Mouse (Mus musculus): ENCODE data around the gene Col28a1. TPM values are rescaled to one million over a fixed set of nuclear protein-coding genes. Genes with fewer than 3 reads are reported as not detected.

Gene Col28a1
- polyA plus RNA-seq, 1 experiment from 2014 or later, result 1.4 TPM

DNA sequence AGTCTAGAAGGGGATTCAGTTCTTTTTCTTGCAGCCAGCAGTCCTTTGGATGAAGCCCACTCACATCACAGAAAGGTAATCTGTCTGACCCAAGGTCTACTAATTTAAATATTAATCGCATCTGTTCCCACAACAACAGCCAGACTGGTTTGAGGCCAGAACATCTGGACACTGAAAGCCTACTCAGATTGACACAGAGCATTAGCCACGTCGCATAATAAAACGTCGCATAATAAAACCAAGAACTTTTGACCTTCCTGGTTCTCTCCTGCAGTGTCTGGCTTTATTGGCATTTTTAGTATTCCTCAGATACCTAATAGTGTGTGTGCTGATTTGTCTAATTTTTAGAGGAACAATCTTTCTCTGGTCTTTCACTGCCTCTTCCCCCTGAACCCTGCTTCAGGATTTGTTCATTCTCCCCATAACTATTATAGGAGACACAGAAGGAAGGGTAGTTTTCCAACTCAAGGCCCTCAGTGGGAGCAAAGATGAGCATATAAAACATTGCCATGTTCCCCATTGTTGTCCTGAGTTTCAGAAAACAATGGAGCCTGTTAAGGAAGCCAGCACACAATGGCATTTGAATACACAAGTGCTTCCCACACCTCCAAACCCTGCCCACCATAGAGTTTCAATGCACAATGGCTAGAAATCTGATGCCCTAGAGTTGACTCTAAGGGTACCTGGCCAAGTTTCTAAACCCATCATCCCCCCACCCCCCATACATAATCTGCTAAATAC is 221.2 kb downstream of the Col28a1 start:
- no peak for ATAC-seq (ENCODE audit: low FRiP score, low TSS enrichment)
- no peaks in the 10 kb centered on the region for H3K4me1 ChIP-seq (replicated peaks; ENCODE audit: control insufficient read depth, insufficient read depth)
- H3K27ac ChIP-seq (replicated peaks), result no peak overlapping the region
- TF ChIP-seq CTCF (IDR thresholded peaks at IDR 0.05; ENCODE audit: low read depth), result no peak
- no peak for TF ChIP-seq EP300 (optimal IDR thresholded peaks at IDR 0.05)
- H3K9ac ChIP-seq (ENCODE audit: low read length), result no peak overlapping the region
- WGBS, result 49% methylated on average over 5 of the region's 5 CpGs
- H3K36me3 ChIP-seq (ENCODE audit: control insufficient read depth, insufficient read depth, low read length), result no peaks in the 10 kb centered on the region
- H3K27me3 ChIP-seq (ENCODE audit: control insufficient read depth, insufficient read depth, low read length), result no peaks in the 10 kb centered on the region
- no peak overlapping the region for H3K4me3 ChIP-seq (ENCODE audit: low read depth, low read length)
- no peak for DNase-seq (ENCODE audit: low spot score)
- H3K4me2 ChIP-seq (replicated peaks; ENCODE audit: low read depth), result no peak overlapping the region
- no peaks in the 10 kb centered on the region for H3K9me3 ChIP-seq (ENCODE audit: control insufficient read depth, low read length)

DNA sequence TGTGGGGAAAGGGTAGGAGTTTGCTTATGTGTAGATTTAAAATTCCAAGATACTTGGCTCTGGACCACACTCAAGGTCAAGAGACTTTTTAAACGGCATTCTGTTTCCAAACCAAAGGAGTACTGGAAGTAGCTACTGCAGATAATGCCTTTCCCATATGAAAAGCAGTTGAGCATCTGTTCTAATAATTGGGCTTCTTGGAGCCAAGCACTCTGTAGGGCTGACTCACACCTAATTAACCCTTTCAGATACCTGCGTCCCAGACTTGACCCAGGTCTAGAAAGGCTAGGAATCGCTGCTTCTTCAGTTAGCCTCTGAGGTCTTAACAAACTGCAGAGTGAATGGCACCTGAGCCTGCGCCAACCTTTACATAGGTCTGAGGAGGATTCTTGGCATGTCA is 223.0 kb downstream of the Col28a1 start:
- WGBS, result 71% methylated on average over 4 of the region's 4 CpGs
- H3K36me3 ChIP-seq (ENCODE audit: control insufficient read depth, insufficient read depth, low read length), result no peaks in the 10 kb centered on the region
- no peaks in the 10 kb centered on the region for H3K27me3 ChIP-seq (ENCODE audit: control insufficient read depth, insufficient read depth, low read length)
- H3K27ac ChIP-seq (replicated peaks), result no peak overlapping the region
- H3K9me3 ChIP-seq (ENCODE audit: control insufficient read depth, low read length), result no peaks in the 10 kb centered on the region
- DNase-seq (ENCODE audit: low spot score), result no peak
- 0 out of 2 replicates have a peak, but pooled peaks cover 2% of the 10 kb centered on the region for H3K4me1 ChIP-seq (replicated peaks; ENCODE audit: control insufficient read depth, insufficient read depth)
- no peak overlapping the region for H3K4me3 ChIP-seq (ENCODE audit: low read depth, low read length)
- no peak overlapping the region for H3K9ac ChIP-seq (ENCODE audit: low read length)
- no peak for TF ChIP-seq EP300 (optimal IDR thresholded peaks at IDR 0.05)
- TF ChIP-seq CTCF (IDR thresholded peaks at IDR 0.05; ENCODE audit: low read depth), result no peak
- no peak overlapping the region for H3K4me2 ChIP-seq (replicated peaks; ENCODE audit: low read depth)
- ATAC-seq (ENCODE audit: low FRiP score, low TSS enrichment), result no peak

DNA sequence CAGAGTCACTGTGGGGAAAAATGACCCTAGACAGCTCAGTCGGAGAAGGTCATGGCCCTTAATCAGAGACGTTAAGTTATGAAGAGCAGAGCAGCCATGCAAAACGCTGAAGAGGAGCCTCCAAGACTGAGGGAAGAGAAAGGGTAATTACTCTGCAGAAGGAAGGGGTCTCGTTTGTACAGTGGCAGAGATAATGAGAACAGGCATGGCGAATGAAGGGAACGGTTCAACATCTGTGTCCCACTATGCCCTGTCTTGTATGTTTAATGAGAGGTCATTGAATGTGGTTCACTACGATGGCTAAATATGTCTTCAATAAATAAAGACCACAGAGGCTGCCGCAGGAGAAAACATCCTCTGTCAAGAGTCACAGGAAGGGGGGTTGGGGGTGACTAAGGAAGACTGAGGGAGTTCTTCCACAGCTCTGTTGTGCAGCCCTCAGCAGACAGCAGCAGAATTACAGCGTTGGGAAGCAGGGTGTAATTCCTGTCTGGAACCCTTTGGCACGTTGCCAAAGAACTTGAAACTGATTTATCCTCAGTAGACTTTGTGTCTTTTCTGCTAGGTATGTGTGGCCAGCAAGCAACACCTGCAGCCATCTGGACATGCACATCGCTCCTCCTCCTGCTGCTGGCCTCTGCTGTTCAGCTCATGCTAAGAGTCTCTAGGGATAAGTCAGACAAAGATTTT is 226.4 kb downstream of the Col28a1 start:
- TF ChIP-seq EP300 (optimal IDR thresholded peaks at IDR 0.05) (no peak), CTCF (IDR thresholded peaks at IDR 0.05; ENCODE audit: low read depth) (no peak)
- H3K4me3 ChIP-seq (ENCODE audit: low read depth, low read length), result no peak overlapping the region
- no peak overlapping the region for H3K4me2 ChIP-seq (replicated peaks; ENCODE audit: low read depth)
- 31% methylated on average over 11 of the region's 11 CpGs for WGBS
- no peak overlapping the region for H3K9ac ChIP-seq (ENCODE audit: low read length)
- H3K36me3 ChIP-seq (ENCODE audit: control insufficient read depth, insufficient read depth, low read length), result no peaks in the 10 kb centered on the region
- H3K27me3 ChIP-seq (ENCODE audit: control insufficient read depth, insufficient read depth, low read length), result no peaks in the 10 kb centered on the region
- no peak for DNase-seq (ENCODE audit: low spot score)
- ATAC-seq (ENCODE audit: low FRiP score, low TSS enrichment), result 0 out of 2 replicates have a peak, but pooled peaks have one; percentile 40
- no peak overlapping the region for H3K27ac ChIP-seq (replicated peaks)
- 0 out of 2 replicates have a peak, but pooled peaks cover 2% of the 10 kb centered on the region for H3K4me1 ChIP-seq (replicated peaks; ENCODE audit: control insufficient read depth, insufficient read depth)
- H3K9me3 ChIP-seq (ENCODE audit: control insufficient read depth, low read length), result no peaks in the 10 kb centered on the region

DNA sequence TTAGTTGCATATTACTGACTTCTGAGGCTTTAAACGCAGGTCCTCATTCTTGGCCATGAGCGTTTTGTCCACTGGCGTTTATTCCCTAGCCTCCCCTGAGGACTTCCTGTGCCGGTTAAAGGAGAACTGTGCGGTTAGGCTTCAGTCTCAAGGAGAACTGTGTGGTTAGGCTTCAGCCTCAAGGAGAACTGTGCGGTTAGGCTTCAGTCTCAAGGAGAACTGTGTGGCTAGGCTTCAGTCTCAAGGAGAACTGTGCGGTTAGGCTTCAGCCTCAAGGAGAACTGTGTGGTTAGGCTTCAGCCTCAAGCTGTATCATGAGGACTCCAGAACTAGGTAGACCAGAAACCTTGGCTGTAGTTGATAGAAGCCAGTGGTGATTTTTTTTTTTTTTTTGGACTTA is 229.7 kb downstream of the Col28a1 start:
- Histone ChIP-seq H3K4me3 (ENCODE audit: low read depth, low read length) (no peak overlapping the region), H3K9me3 (ENCODE audit: control insufficient read depth, low read length) (no peaks in the 10 kb centered on the region), H3K9ac (ENCODE audit: low read length) (no peak overlapping the region), H3K4me2 (replicated peaks; ENCODE audit: low read depth) (no peak overlapping the region), H3K27ac (replicated peaks) (no peak overlapping the region), H3K4me1 (replicated peaks; ENCODE audit: control insufficient read depth, insufficient read depth) (0 out of 2 replicates have a peak, but pooled peaks cover 2% of the 10 kb centered on the region), H3K36me3 (ENCODE audit: control insufficient read depth, insufficient read depth, low read length) (no peaks in the 10 kb centered on the region), H3K27me3 (ENCODE audit: control insufficient read depth, insufficient read depth, low read length) (no peaks in the 10 kb centered on the region)
- ATAC-seq (ENCODE audit: low FRiP score, low TSS enrichment) (no peak), DNase-seq (ENCODE audit: low spot score) (no peak)
- 89% methylated on average over 7 of the region's 7 CpGs for WGBS
- TF ChIP-seq CTCF (IDR thresholded peaks at IDR 0.05; ENCODE audit: low read depth) (no peak), EP300 (optimal IDR thresholded peaks at IDR 0.05) (no peak)

DNA sequence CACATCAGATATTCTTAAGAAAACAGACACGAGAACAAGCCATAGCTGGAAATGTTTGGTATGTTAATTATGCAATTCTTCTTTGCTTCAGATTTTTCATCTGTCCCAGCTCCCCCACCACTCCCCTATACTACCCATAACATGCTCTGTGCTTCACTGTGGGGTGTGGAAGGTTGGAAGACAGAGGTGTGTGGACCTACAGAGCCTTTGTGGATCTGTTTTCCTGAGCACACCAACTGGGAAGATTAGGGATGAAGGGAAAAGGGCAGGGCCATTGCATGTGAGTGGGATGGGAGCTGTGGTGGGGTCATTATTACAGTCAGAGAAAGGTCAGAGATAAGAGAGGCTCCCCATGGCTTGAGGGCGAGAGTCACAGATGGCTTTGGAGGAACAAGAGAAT is 240.2 kb downstream of the Col28a1 start:
- ATAC-seq (ENCODE audit: low FRiP score, low TSS enrichment), result no peak
- Histone ChIP-seq H3K36me3 (ENCODE audit: control insufficient read depth, insufficient read depth, low read length) (no peaks in the 10 kb centered on the region), H3K4me2 (replicated peaks; ENCODE audit: low read depth) (no peak overlapping the region), H3K27me3 (ENCODE audit: control insufficient read depth, insufficient read depth, low read length) (no peaks in the 10 kb centered on the region), H3K4me3 (ENCODE audit: low read depth, low read length) (no peak overlapping the region), H3K27ac (replicated peaks) (no peak overlapping the region), H3K9ac (ENCODE audit: low read length) (no peak overlapping the region), H3K4me1 (replicated peaks; ENCODE audit: control insufficient read depth, insufficient read depth) (no peaks in the 10 kb centered on the region), H3K9me3 (ENCODE audit: control insufficient read depth, low read length) (no peaks in the 10 kb centered on the region)
- no peak for TF ChIP-seq EP300 (optimal IDR thresholded peaks at IDR 0.05)
- no peak for TF ChIP-seq CTCF (IDR thresholded peaks at IDR 0.05; ENCODE audit: low read depth)
- WGBS, result 40% methylated on average over 2 of the region's 2 CpGs
- no peak for DNase-seq (ENCODE audit: low spot score)

DNA sequence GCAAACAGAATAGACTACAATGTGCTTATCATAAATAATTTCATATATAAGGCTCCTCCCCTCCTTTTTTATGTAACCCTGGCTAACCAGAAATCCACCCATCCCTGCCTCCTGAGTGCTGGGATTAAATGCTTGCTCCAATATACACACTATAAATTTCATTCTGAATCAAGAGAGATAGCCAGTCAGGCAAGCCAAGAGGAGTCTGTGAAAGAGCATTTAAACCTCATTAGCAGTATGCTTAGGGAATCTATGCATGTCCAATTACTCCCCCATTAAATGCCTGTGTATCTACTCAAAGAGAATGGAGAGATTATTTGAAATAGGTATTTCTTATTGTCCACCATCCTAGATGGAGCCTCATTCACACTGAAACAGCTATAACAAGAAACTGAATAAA is 240.6 kb downstream of the Col28a1 start:
- no peak overlapping the region for H3K4me2 ChIP-seq (replicated peaks; ENCODE audit: low read depth)
- H3K4me1 ChIP-seq (replicated peaks; ENCODE audit: control insufficient read depth, insufficient read depth), result no peaks in the 10 kb centered on the region
- no peak for TF ChIP-seq CTCF (IDR thresholded peaks at IDR 0.05; ENCODE audit: low read depth)
- H3K27me3 ChIP-seq (ENCODE audit: control insufficient read depth, insufficient read depth, low read length), result no peaks in the 10 kb centered on the region
- no peak overlapping the region for H3K27ac ChIP-seq (replicated peaks)
- no peak overlapping the region for H3K9ac ChIP-seq (ENCODE audit: low read length)
- no peaks in the 10 kb centered on the region for H3K9me3 ChIP-seq (ENCODE audit: control insufficient read depth, low read length)
- H3K36me3 ChIP-seq (ENCODE audit: control insufficient read depth, insufficient read depth, low read length), result no peaks in the 10 kb centered on the region
- DNase-seq (ENCODE audit: low spot score) (no peak), ATAC-seq (ENCODE audit: low FRiP score, low TSS enrichment) (no peak)
- no peak overlapping the region for H3K4me3 ChIP-seq (ENCODE audit: low read depth, low read length)

Other genes with a start within 250 kb of the Col28a1 start
- 11.9 and 12.7 TPM in 2 replicates for gene Mios, start 16.6 kb upstream of the Col28a1 start, polyA plus RNA-seq (2015; fragmentation: Nextera tagmentation; extraction: Ambion mirVana)
- 96.9 and 99.5 TPM in 2 replicates for gene Rpa3, start 66.6 kb upstream of the Col28a1 start, polyA plus RNA-seq (2015; fragmentation: Nextera tagmentation; extraction: Ambion mirVana)
- gene Umad1, start 66.7 kb upstream of the Col28a1 start, polyA plus RNA-seq (2015; fragmentation: Nextera tagmentation; extraction: Ambion mirVana), result 17.9 and 18.8 TPM in 2 replicates
- 1.9 and 2.3 TPM in 2 replicates for gene Gm45062, start 66.8 kb upstream of the Col28a1 start, polyA plus RNA-seq (2015; fragmentation: Nextera tagmentation; extraction: Ambion mirVana)